In genomic region chr13:21253986-21254385, GRCm38 (mm10) we compare ENCODE assay signal across 9 mouse cellular contexts. TPM values are rescaled to one million over a fixed set of nuclear protein-coding genes. Genes with fewer than 3 reads are reported as not detected.
DNase-seq lines count a peak whose midpoint lies in the region; ATAC-seq and TF ChIP-seq lines count a peak whose summit lies in the region.
"Had no signal": no experiment of that assay in that cellular context is flagged by ENCODE, and none has a peak within 500 bp of the region (broad histone marks: within the 10 kb centered on the region; RNA-seq: fewer than 3 reads in every experiment).

No protein-coding gene starts in this region.

- H3K4me2 ChIP-seq in hindbrain, embryonic 11.5 days (replicated peaks; ENCODE audit: low read depth, low read length), result peak overlapping the region; percentile 64
- H3K4me2 ChIP-seq in limb, embryonic 14.5 days (replicated peaks; ENCODE audit: low read depth, low read length, severe bottlenecking), result peak overlapping the region; percentile 50

- peak overlapping the region; percentile 54 for H3K4me3 ChIP-seq in hindbrain, embryonic 11.5 days (ENCODE audit: low read depth, low read length)
- H3K4me3 ChIP-seq in limb, embryonic 14.5 days (replicated peaks; ENCODE audit: low read length), result peak overlapping the region; percentile 39

- WGBS in hindbrain, embryonic 11.5 days, result 2% methylated on average over 16 of the region's 16 CpGs
- 2% methylated on average over 16 of the region's 16 CpGs for WGBS in limb, embryonic 14.5 days

- H3K9ac ChIP-seq in hindbrain, embryonic 11.5 days (ENCODE audit: low read depth, low read length), result peak overlapping the region; percentile 56
- peak overlapping the region; percentile 44 for H3K9ac ChIP-seq in limb, embryonic 14.5 days (ENCODE audit: low read depth, low read length, severe bottlenecking)

- DNase-seq in adrenal gland, adult 2 months, result peak; percentile 24
- DNase-seq in adrenal gland, adult 18-20 months (ENCODE audit: low spot score in 2 of 2), result no peak
- DNase-seq in 3T3-L1 (ENCODE audit: low read depth, low spot score), result peak; percentile 80
- DNase-seq in hindbrain, embryonic 11.5 days (ENCODE audit: low spot score), result peak; percentile 84
- DNase-seq in limb, embryonic 14.5 days (ENCODE audit: low spot score), result peak; percentile 76
- peak; percentile 92 for DNase-seq in retina, embryonic 14.5 days (ENCODE audit: low spot score)
- no peak for DNase-seq in urinary bladder, postnatal 25 days (ENCODE audit: low spot score)

- H3K4me1 ChIP-seq in hindbrain, embryonic 11.5 days (replicated peaks; ENCODE audit: control insufficient read depth, insufficient read depth, low read length), result no peaks in the 10 kb centered on the region
- no peaks in the 10 kb centered on the region for H3K4me1 ChIP-seq in limb, embryonic 14.5 days (ENCODE audit: control insufficient read depth, insufficient read depth, low read length)

- H3K27ac ChIP-seq in hindbrain, embryonic 11.5 days (ENCODE audit: low read depth, low read length), result no peak overlapping the region
- H3K27ac ChIP-seq in limb, embryonic 14.5 days (replicated peaks; ENCODE audit: low read depth, low read length), result no peak overlapping the region

- H3K9me3 ChIP-seq in hindbrain, embryonic 11.5 days (ENCODE audit: control insufficient read depth, low read length), result no peaks in the 10 kb centered on the region
- H3K9me3 ChIP-seq in limb, embryonic 14.5 days (ENCODE audit: control insufficient read depth, low read length), result no peaks in the 10 kb centered on the region

- no peak for TF ChIP-seq POLR2A in limb, embryonic 14.5 days (IDR thresholded peaks at IDR 0.05; ENCODE audit: borderline replicate concordance, extremely low read depth, insufficient read depth, insufficient read length)

- H3K27me3 ChIP-seq in hindbrain, embryonic 11.5 days (ENCODE audit: control insufficient read depth, insufficient read depth, low read length), result peaks cover 2% of the 10 kb centered on the region; the same call in 1 of the 2 replicates
- no peaks in the 10 kb centered on the region for H3K27me3 ChIP-seq in limb, embryonic 14.5 days (ENCODE audit: control insufficient read depth, insufficient read depth, low read length)

- no peaks in the 10 kb centered on the region for H3K36me3 ChIP-seq in hindbrain, embryonic 11.5 days (ENCODE audit: control insufficient read depth, insufficient read depth, low read length)
- no peaks in the 10 kb centered on the region for H3K36me3 ChIP-seq in limb, embryonic 14.5 days (ENCODE audit: control insufficient read depth, insufficient read depth, low read length)

- ATAC-seq in common myeloid progenitor, adult 5-6 weeks (replicated peaks; ENCODE audit: low read depth, poor library complexity, severe bottlenecking), result 0 out of 2 replicates have a peak, but pooled peaks have one; percentile 32
- ATAC-seq in hindbrain, embryonic 11.5 days (ENCODE audit: low FRiP score), result peak; percentile 88
- peak; percentile 88 for ATAC-seq in limb, embryonic 14.5 days (ENCODE audit: low FRiP score, low read depth)

RNA-seq across cellular contexts. Expression of gene Gpx5, which starts 38.5 kb away (rescaled TPM):
- not detected for total RNA-seq in adrenal gland, adult 2 months (2021)
- polyA plus RNA-seq in adrenal gland, adult 2 months (2012; rRNA removed), result not detected in 2 replicates
- total RNA-seq in adrenal gland, adult 18-20 months (2021), result not detected
- total RNA-seq in common myeloid progenitor, adult 5-6 weeks (2017), result not detected in 2 replicates
- not detected in 2 replicates for polyA plus RNA-seq in hindbrain, embryonic 11.5 days (2014; fragmentation: Nextera tagmentation; extraction: Ambion mirVana)
- polyA plus RNA-seq in limb, embryonic 14.5 days (2012; rRNA removed), result 0.05 and 0.29 TPM in 2 replicates
- polyA plus RNA-seq in limb, embryonic 14.5 days (2014; fragmentation: Nextera tagmentation; extraction: Ambion mirVana), result not detected in 2 replicates
- total RNA-seq: hematopoietic stem cell, adult 5-6 weeks had no signal

RNA-seq across cellular contexts. Expression of gene Gpx6, which starts 57.9 kb away (rescaled TPM):
- not detected for total RNA-seq in adrenal gland, adult 2 months (2021)
- polyA plus RNA-seq in adrenal gland, adult 2 months (2012; rRNA removed), result not detected in 2 replicates
- not detected for total RNA-seq in adrenal gland, adult 18-20 months (2021)
- not detected in 2 replicates for total RNA-seq in common myeloid progenitor, adult 5-6 weeks (2017)
- polyA plus RNA-seq in hindbrain, embryonic 11.5 days (2014; fragmentation: Nextera tagmentation; extraction: Ambion mirVana), result 0.32 TPM in 1 of 2 replicates, not detected in the other
- 0.19 and 0.27 TPM in 2 replicates for polyA plus RNA-seq in limb, embryonic 14.5 days (2012; rRNA removed)
- 0.35 and 0.63 TPM in 2 replicates for polyA plus RNA-seq in limb, embryonic 14.5 days (2014; fragmentation: Nextera tagmentation; extraction: Ambion mirVana)
- total RNA-seq: hematopoietic stem cell, adult 5-6 weeks had no signal

Comparison
In these comparisons a context has a peak if more than half of its experiments do, and no peak if none do; other contexts are left out.
1. DNase-seq: peak in adrenal gland, adult 2 months (single experiment), 3T3-L1 (single experiment), hindbrain, embryonic 11.5 days (single experiment), limb, embryonic 14.5 days (single experiment) and retina, embryonic 14.5 days (single experiment); none in adrenal gland, adult 18-20 months (0 of 2) and urinary bladder, postnatal 25 days (single experiment).
2. ATAC-seq: peak in every context shown above with its lines; median percentile 88 in hindbrain, embryonic 11.5 days; 88 in limb, embryonic 14.5 days; 32 in common myeloid progenitor, adult 5-6 weeks.